Mouse (Mus musculus): ENCODE results near the gene Lpgat1. TPM values are rescaled to one million over a fixed set of nuclear protein-coding genes. Genes with fewer than 3 reads are reported as not detected.

Gene Lpgat1
- polyA plus RNA-seq, 1 experiment from 2014 or later: 39.8 TPM

GRCm38 (mm10) chr1:191793888-191794532 is 76.4 kb downstream of the Lpgat1 start:
- Histone ChIP-seq H3K9me3 (no peaks in the 10 kb centered on the region), H3K9ac (no peak overlapping the region), H3K27me3 (replicated peaks) (no peaks in the 10 kb centered on the region), H3K4me2 (no peak overlapping the region), H3K4me3 (no peak overlapping the region), H3K4me1 (no peaks in the 10 kb centered on the region), H3K27ac (no peak overlapping the region), H3K36me3 (replicated peaks) (no peaks in the 10 kb centered on the region)
- WGBS: 89% methylated on average over 7 of the region's 7 CpGs
- ATAC-seq (replicated peaks): no peak

DNA sequence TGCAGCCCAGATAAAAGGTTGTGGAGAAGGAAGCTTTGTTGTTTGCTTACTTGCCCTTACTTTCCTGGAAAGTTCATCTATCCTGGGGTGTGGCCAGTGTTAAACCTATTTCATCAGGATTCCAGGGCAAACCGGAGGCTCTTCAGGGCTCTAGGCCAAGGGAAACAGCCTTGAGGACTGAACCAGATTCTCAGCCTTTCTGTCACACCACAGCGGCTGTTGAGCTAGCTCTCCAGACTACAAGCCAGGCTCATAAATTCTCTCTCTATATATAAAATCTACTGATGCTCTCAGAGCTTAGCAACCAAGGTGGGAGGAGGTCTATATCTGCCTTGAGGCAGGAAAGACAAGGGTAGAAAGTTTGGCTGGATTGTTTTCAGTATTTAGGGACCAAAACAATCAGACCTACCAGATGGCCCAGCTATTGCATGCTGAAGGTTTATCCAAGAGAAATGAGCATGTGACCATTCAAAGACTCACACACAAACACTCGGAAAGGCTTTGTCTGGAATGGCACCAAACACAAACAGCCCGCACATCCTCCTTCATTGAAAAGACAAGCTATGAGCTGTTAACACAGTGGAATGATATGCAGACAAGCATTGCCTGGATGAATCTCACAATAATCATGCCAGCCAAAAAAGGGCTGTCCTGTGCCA is 78.7 kb downstream of the Lpgat1 start:
- no peaks in the 10 kb centered on the region for H3K27me3 ChIP-seq (replicated peaks)
- no peaks in the 10 kb centered on the region for H3K9me3 ChIP-seq
- no peaks in the 10 kb centered on the region for H3K36me3 ChIP-seq (replicated peaks)
- no peak for ATAC-seq (replicated peaks)
- no peak overlapping the region for H3K27ac ChIP-seq
- no peak overlapping the region for H3K4me2 ChIP-seq
- no peak overlapping the region for H3K4me3 ChIP-seq
- no peaks in the 10 kb centered on the region for H3K4me1 ChIP-seq
- WGBS: 85% methylated on average over 4 of the region's 4 CpGs
- H3K9ac ChIP-seq: no peak overlapping the region

DNA sequence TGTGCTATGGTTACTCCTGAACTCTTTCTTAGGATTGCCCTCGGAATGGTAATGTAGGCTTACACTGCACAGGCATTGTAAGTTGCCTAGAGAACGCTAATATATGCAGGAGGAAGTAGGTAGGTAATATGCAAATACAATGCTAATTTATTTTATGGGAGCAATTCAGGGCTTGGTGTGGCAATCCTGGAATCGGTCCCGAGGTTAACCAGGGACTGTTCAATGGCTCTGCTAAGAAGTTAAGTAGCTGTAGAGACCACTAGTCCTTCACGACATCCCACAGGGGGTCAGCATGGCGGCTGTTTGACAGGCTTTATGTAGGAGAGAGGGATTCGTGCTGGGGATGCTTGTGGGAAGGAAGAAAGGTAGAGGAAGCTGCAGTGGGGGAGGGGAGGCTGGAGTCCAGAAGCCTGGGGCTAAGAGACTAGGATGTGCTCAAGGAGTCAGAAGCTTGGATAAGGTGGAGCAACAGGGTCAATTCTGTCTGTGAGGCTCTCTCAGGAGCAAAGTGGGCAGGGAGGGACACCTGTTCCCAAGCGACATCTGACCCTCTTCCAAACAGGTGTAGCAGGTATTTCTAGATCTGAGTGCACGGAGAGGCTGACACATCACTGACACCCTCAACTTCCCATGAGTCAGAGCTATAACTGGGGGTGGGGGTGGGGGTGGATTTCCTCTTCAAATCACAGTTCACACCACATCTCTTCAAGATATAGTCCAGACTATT is 84.6 kb downstream of the Lpgat1 start:
- no peak for ATAC-seq (replicated peaks)
- WGBS: 62% methylated on average over 9 of the region's 9 CpGs
- Histone ChIP-seq H3K9me3 (no peaks in the 10 kb centered on the region), H3K4me3 (no peak overlapping the region), H3K27ac (no peak overlapping the region), H3K4me1 (no peaks in the 10 kb centered on the region), H3K27me3 (replicated peaks) (no peaks in the 10 kb centered on the region), H3K36me3 (replicated peaks) (no peaks in the 10 kb centered on the region), H3K4me2 (no peak overlapping the region), H3K9ac (no peak overlapping the region)

DNA sequence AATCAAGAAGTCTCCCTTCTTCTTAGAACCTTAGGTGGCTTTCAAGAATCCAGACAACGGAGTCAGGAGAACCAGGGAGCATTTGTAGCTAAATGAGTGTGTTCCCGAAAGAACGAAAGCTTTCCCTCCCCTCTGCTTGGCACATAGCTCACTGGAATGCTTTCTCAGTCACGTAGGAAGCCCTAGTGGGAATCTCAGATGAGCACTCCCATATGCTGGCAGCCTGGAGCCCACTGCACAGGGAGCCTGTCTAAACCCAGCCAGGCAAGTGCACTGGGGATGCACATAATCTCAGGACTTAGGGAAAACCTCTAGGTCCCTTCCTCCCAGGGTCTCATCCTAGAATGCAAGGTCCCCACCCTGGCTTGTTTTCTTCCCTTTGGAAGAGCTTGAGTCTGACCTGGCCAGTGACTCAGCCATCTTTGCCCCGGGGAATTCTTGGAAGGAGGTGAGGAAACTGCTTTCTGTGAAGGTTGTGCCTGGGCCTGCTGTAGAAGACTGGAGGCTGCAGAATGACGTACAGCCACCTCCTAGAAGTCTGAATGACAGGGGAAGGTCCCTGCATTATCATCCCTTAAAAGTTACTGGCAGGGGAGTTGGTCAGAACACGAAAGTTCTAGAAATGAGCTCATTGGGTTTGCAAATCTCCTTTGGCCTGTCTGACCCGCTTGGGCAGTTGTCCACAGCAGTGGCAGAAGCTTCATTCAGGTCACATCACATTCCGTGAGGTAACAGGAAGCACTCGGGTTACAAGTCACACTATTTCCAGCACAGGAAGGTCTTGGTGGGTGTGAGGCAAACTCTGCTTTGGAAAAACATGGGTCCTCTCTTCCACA is 85.4 kb downstream of the Lpgat1 start:
- Histone ChIP-seq H3K4me1 (no peaks in the 10 kb centered on the region), H3K9me3 (no peaks in the 10 kb centered on the region), H3K27ac (no peak overlapping the region), H3K36me3 (replicated peaks) (no peaks in the 10 kb centered on the region), H3K4me2 (no peak overlapping the region), H3K4me3 (no peak overlapping the region), H3K9ac (no peak overlapping the region), H3K27me3 (replicated peaks) (no peaks in the 10 kb centered on the region)
- no peak for ATAC-seq (replicated peaks)
- 76% methylated on average over 10 of the region's 10 CpGs for WGBS

GRCm38 (mm10) chr1:191804747-191805146 is 87.1 kb downstream of the Lpgat1 start:
- H3K4me3 ChIP-seq: no peak overlapping the region

GRCm38 (mm10) chr1:191805788-191806187 is 88.2 kb downstream of the Lpgat1 start:
- no peak overlapping the region for H3K4me3 ChIP-seq
- WGBS: 82% methylated on average over 6 of the region's 6 CpGs
- no peaks in the 10 kb centered on the region for H3K4me1 ChIP-seq
- no peak for ATAC-seq (replicated peaks)
- no peak overlapping the region for H3K27ac ChIP-seq
- no peak overlapping the region for H3K9ac ChIP-seq
- no peaks in the 10 kb centered on the region for H3K9me3 ChIP-seq
- no peak overlapping the region for H3K4me2 ChIP-seq
- H3K36me3 ChIP-seq (replicated peaks): no peaks in the 10 kb centered on the region
- no peaks in the 10 kb centered on the region for H3K27me3 ChIP-seq (replicated peaks)

More at GRCm38 (mm10) chr1:191804747-191805146, 87.1 kb downstream of the Lpgat1 start:
- no peaks in the 10 kb centered on the region for H3K27me3 ChIP-seq (replicated peaks)
- ATAC-seq (replicated peaks): no peak
- H3K9me3 ChIP-seq: no peaks in the 10 kb centered on the region
- no peaks in the 10 kb centered on the region for H3K4me1 ChIP-seq
- WGBS: 77% methylated on average over 5 of the region's 5 CpGs
- H3K9ac ChIP-seq: no peak overlapping the region
- no peaks in the 10 kb centered on the region for H3K36me3 ChIP-seq (replicated peaks)
- H3K4me2 ChIP-seq: no peak overlapping the region
- no peak overlapping the region for H3K27ac ChIP-seq

DNA sequence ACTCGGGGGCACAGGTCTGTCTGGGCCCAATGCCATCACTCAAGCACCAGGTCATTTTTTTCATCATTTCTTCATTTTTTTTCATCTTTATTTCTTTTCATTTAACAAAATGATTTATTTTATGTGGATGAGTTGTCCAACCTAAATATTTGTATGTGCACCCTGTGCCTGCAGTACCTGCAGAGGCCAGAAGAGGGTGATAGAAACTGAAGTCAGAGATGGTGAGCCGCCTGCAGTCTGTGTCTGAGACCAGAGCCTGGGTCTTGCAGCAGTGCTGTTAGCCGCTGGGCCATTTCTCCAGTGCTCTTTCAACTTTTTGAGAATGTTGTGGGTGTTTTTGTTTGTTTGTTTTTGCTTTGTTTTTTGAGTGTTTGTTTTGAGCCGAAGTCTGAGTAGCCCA is 89.1 kb downstream of the Lpgat1 start:
- Histone ChIP-seq H3K27me3 (replicated peaks) (no peaks in the 10 kb centered on the region), H3K27ac (no peak overlapping the region), H3K9me3 (no peaks in the 10 kb centered on the region), H3K4me2 (no peak overlapping the region), H3K36me3 (replicated peaks) (no peaks in the 10 kb centered on the region), H3K4me3 (no peak overlapping the region), H3K4me1 (no peaks in the 10 kb centered on the region), H3K9ac (no peak overlapping the region)
- ATAC-seq (replicated peaks): no peak
- 91% methylated on average over 4 of the region's 4 CpGs for WGBS

GRCm38 (mm10) chr1:191807979-191808378 is 90.3 kb downstream of the Lpgat1 start:
- Histone ChIP-seq H3K27me3 (replicated peaks) (no peaks in the 10 kb centered on the region), H3K4me2 (no peak overlapping the region), H3K36me3 (replicated peaks) (no peaks in the 10 kb centered on the region), H3K4me1 (no peaks in the 10 kb centered on the region), H3K4me3 (no peak overlapping the region), H3K9me3 (no peaks in the 10 kb centered on the region), H3K27ac (no peak overlapping the region), H3K9ac (no peak overlapping the region)
- ATAC-seq (replicated peaks): no peak
- WGBS: 89% methylated on average over 7 of the region's 7 CpGs

- no peaks in the 10 kb centered on the region for H3K36me3 ChIP-seq (replicated peaks)
- no peak overlapping the region for H3K4me3 ChIP-seq
- H3K27me3 ChIP-seq (replicated peaks): no peaks in the 10 kb centered on the region
- WGBS: 56% methylated on average over 12 of the region's 12 CpGs
- no peak overlapping the region for H3K9ac ChIP-seq
- no peak overlapping the region for H3K4me2 ChIP-seq
- peak; percentile 95 for ATAC-seq (replicated peaks)
- no peaks in the 10 kb centered on the region for H3K4me1 ChIP-seq
- H3K27ac ChIP-seq: no peak overlapping the region
- H3K9me3 ChIP-seq: no peaks in the 10 kb centered on the region
Observed at GRCm38 (mm10) chr1:191808688-191809223, 91.1 kb downstream of the Lpgat1 start.

GRCm38 (mm10) chr1:191811774-191812173 is 94.1 kb downstream of the Lpgat1 start:
- ATAC-seq (replicated peaks): no peak
- H3K4me1 ChIP-seq: no peaks in the 10 kb centered on the region
- 88% methylated on average over 12 of the region's 12 CpGs for WGBS
- no peak overlapping the region for H3K9ac ChIP-seq
- no peak overlapping the region for H3K27ac ChIP-seq
- no peak overlapping the region for H3K4me2 ChIP-seq
- H3K4me3 ChIP-seq: no peak overlapping the region
- H3K9me3 ChIP-seq: no peaks in the 10 kb centered on the region
- H3K36me3 ChIP-seq (replicated peaks): no peaks in the 10 kb centered on the region
- H3K27me3 ChIP-seq (replicated peaks): no peaks in the 10 kb centered on the region

DNA sequence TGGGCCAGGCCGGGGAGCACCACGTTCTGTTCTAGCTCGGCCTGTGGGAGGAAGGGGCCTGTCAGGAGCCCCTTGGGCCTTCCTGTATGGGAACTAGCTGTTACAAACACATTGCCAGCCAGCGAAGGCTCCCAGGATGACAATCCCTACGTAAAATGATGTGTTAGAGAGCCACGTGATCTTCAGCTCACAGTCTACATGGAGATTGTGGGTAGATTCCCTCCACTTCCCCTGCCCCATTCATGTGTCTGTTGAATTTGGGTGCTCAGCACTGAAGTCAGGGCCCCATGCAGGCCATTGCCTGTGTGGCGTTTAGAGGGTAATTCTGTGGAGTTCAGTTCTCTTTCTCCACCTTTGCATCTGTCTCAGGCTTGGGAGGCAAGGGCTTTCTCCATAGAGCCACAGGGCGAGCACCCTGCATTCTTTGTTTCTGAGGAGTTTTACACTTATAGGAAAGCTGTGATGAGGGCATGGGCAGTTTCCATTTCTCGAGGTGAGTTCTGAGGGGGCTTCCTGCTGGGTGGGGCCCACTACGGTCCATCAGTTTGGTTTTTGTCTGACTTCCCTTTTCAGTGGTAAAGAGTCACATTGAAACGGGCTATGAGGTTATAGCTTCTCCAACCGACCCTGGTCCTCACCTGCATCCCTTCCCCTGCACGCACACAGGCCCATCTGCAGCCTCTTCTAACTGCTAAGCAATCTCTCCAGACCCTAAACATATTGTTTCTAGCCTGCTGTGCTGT is 95.5 kb downstream of the Lpgat1 start:
- Histone ChIP-seq H3K36me3 (replicated peaks) (no peaks in the 10 kb centered on the region), H3K4me1 (no peaks in the 10 kb centered on the region), H3K27ac (no peak overlapping the region), H3K27me3 (replicated peaks) (no peaks in the 10 kb centered on the region), H3K9ac (no peak overlapping the region), H3K4me2 (no peak overlapping the region), H3K9me3 (no peaks in the 10 kb centered on the region), H3K4me3 (no peak overlapping the region)
- no peak for ATAC-seq (replicated peaks)
- WGBS: 82% methylated on average over 13 of the region's 13 CpGs

Measured in midbrain, embryonic 15.5 days (tissue).